Comparison of ENCODE assay signal across 22 mouse cellular contexts in the genomic region with DNA sequence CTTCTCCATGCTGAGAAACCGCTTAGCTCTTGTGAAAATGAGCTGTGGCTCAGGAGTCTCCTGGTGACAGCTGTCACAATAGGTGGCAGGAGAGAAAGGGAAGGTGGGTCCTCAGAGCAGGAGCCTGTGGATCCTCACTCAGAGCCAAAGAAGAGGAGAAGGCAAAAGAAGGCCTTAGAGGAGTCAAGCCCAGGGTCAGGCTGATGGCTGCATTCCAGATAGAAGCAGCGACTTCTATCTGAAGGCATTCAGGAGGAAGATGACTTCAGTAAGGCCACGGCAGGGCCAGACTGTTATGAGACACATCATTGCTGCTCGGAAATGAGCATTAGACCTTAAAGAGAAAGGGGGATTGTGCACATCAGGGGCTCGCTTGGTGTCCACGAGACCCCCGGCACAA. TPM values are rescaled to one million over a fixed set of nuclear protein-coding genes. Genes with fewer than 3 reads are reported as not detected.
DNase-seq lines count a peak whose midpoint lies in the region; ATAC-seq lines count a peak whose summit lies in the region.
"Had no signal": no experiment of that assay in that cellular context is flagged by ENCODE, and none has a peak within 500 bp of the region (broad histone marks: within the 10 kb centered on the region; RNA-seq: fewer than 3 reads in every experiment).

No protein-coding gene starts in this region.

- intact Hi-C loops in heart, postnatal 10 days (cut with DNase I): no loop called here
- intact Hi-C loops in left cerebral cortex, postnatal 25 days (cut with DNase I): no loop called here

- H3K4me1 ChIP-seq in kidney, embryonic 14.5 days (ENCODE audit: control insufficient read depth, insufficient read depth, low read length): no peaks in the 10 kb centered on the region
- H3K4me1 ChIP-seq in forebrain, embryonic 15.5 days: no peaks in the 10 kb centered on the region
- H3K4me1 ChIP-seq: embryonic facial prominence, embryonic 12.5 days; heart, embryonic 15.5 days; hindbrain, embryonic 15.5 days had no signal

- H3K9me3 ChIP-seq in kidney, embryonic 14.5 days (ENCODE audit: control insufficient read depth, low read length): no peaks in the 10 kb centered on the region
- H3K9me3 ChIP-seq in forebrain, embryonic 15.5 days: no peaks in the 10 kb centered on the region
- H3K9me3 ChIP-seq: embryonic facial prominence, embryonic 12.5 days; G1E; heart, embryonic 15.5 days; hindbrain, embryonic 15.5 days had no signal

- WGBS in kidney, embryonic 14.5 days: 81% methylated on average over 7 of the region's 7 CpGs
- 86% methylated on average over 7 of the region's 7 CpGs for WGBS in forebrain, embryonic 15.5 days

- H3K27ac ChIP-seq in kidney, embryonic 14.5 days (ENCODE audit: low read depth, low read length): no peak overlapping the region
- no peak overlapping the region for H3K27ac ChIP-seq in forebrain, embryonic 15.5 days (replicated peaks)
- H3K27ac ChIP-seq: embryonic facial prominence, embryonic 12.5 days; heart, adult 2 months; heart, embryonic 15.5 days; hindbrain, embryonic 15.5 days had no signal

- H3K36me3 ChIP-seq in kidney, embryonic 14.5 days (ENCODE audit: control insufficient read depth, insufficient read depth, low read length): no peaks in the 10 kb centered on the region
- no peaks in the 10 kb centered on the region for H3K36me3 ChIP-seq in forebrain, embryonic 15.5 days
- H3K36me3 ChIP-seq: embryonic facial prominence, embryonic 12.5 days; G1E; heart, embryonic 15.5 days; hindbrain, embryonic 15.5 days had no signal

- H3K27me3 ChIP-seq in kidney, embryonic 14.5 days (ENCODE audit: control insufficient read depth, insufficient read depth, low read length): no peaks in the 10 kb centered on the region
- no peaks in the 10 kb centered on the region for H3K27me3 ChIP-seq in forebrain, embryonic 15.5 days
- H3K27me3 ChIP-seq: embryonic facial prominence, embryonic 12.5 days; heart, embryonic 15.5 days; hindbrain, embryonic 15.5 days had no signal

- ATAC-seq in kidney, embryonic 14.5 days (ENCODE audit: low FRiP score, low TSS enrichment): no peak
- ATAC-seq in forebrain, embryonic 15.5 days (replicated peaks): no peak
- ATAC-seq: activated CD4-positive, CD25-positive, alpha-beta regulatory T cell, adult 4 months; CD4-positive, CD25-positive, alpha-beta regulatory T cell, adult 4 months; forebrain, embryonic 16.5 days had no signal

- no peak overlapping the region for H3K4me2 ChIP-seq in kidney, embryonic 14.5 days (replicated peaks; ENCODE audit: low read depth, low read length)
- no peak overlapping the region for H3K4me2 ChIP-seq in forebrain, embryonic 15.5 days (replicated peaks)
- H3K4me2 ChIP-seq: embryonic facial prominence, embryonic 12.5 days; heart, embryonic 11.5 days; heart, embryonic 15.5 days; hindbrain, embryonic 15.5 days had no signal

- H3K9ac ChIP-seq in kidney, embryonic 14.5 days (ENCODE audit: low read depth, low read length): no peak overlapping the region
- no peak overlapping the region for H3K9ac ChIP-seq in forebrain, embryonic 15.5 days (replicated peaks)
- H3K9ac ChIP-seq: embryonic facial prominence, embryonic 12.5 days; heart, embryonic 15.5 days; hindbrain, embryonic 15.5 days had no signal

- peak; percentile 82 for DNase-seq in heart, adult 11 months
- DNase-seq in heart, postnatal 10 days: no peak
- DNase-seq in kidney, postnatal 14 days: peak; percentile 22
- DNase-seq in 3134 (ENCODE audit: extremely low read depth, insufficient read length, low spot score) (peak; percentile 23), NIH3T3 (ENCODE audit: low read depth) (peak; percentile 5)
- no peak for DNase-seq in left cerebral cortex, postnatal 25 days (ENCODE audit: low spot score in 2 of 2)
- DNase-seq: B cell, adult 2 months; cerebellum, adult 11 months; cerebellum, adult 9-10 months; cerebellum, postnatal 25 days; gastrocnemius, postnatal 10 days; heart, adult 2 months had no signal

- no peak overlapping the region for H3K4me3 ChIP-seq in kidney, embryonic 14.5 days (ENCODE audit: low read length)
- no peak overlapping the region for H3K4me3 ChIP-seq in forebrain, embryonic 15.5 days
- H3K4me3 ChIP-seq: embryonic facial prominence, embryonic 12.5 days; heart, adult 2 months; heart, embryonic 15.5 days; hindbrain, embryonic 15.5 days had no signal

RNA-seq across cellular contexts. Expression of gene Mgat4a, which starts 11.2 kb away (rescaled TPM):
- 10 to 100 TPM; 17.3 to 18.0 TPM for total RNA-seq in heart, postnatal 10 days (2021)
- 7.1 and 9.5 TPM in 2 replicates for polyA plus RNA-seq in kidney, embryonic 14.5 days (2014; fragmentation: Nextera tagmentation; extraction: Ambion mirVana)
- polyA plus RNA-seq in forebrain, embryonic 15.5 days (2015; fragmentation: Nextera tagmentation; extraction: Ambion mirVana): 6.2 and 7.2 TPM in 2 replicates
- total RNA-seq in left cerebral cortex, postnatal 25 days (2021): 10 to 100 TPM; 29.4 to 33.0 TPM

Comparison
In these comparisons a context has a peak if more than half of its experiments do, and no peak if none do; other contexts are left out.
1. DNase-seq: peak in heart, adult 11 months (single experiment), kidney, postnatal 14 days (single experiment), 3134 (single experiment) and NIH3T3 (single experiment); none in heart, postnatal 10 days (0 of 2) and left cerebral cortex, postnatal 25 days (0 of 2).